Comparison of ENCODE assay signal across 8 mouse cellular contexts in genomic region chr12:100275850-100276249, GRCm38 (mm10).
DNase-seq lines count a peak whose midpoint lies in the region; ATAC-seq and TF ChIP-seq lines count a peak whose summit lies in the region.

No protein-coding gene starts in this region.

- H3K4me3 ChIP-seq in forebrain, embryonic 10.5 days: no peak overlapping the region
- no peak overlapping the region for H3K4me3 ChIP-seq in forebrain, embryonic 13.5 days
- H3K4me3 ChIP-seq in CH12.LX (replicated peaks in 1 of 3; ENCODE audit: low read depth in 2 of 3, low read length in 2 of 3, poor library complexity in 1 of 3): no peak overlapping the region
- H3K4me3 ChIP-seq in midbrain, embryonic 15.5 days: no peak overlapping the region

- no peak overlapping the region for H3K4me2 ChIP-seq in forebrain, embryonic 13.5 days
- no peak overlapping the region for H3K4me2 ChIP-seq in CH12.LX (ENCODE audit: insufficient read depth, low read depth, poor library complexity, severe bottlenecking)
- no peak overlapping the region for H3K4me2 ChIP-seq in midbrain, embryonic 15.5 days

- in situ Hi-C loops in CH12.LX (cut with MboI; ENCODE audit: low pct_ligation_motif_present, low pct_unique_long_range_greater_than_20kb, low sequenced_read_pairs): loop anchor here (5.0 kb wide), 1 partner anchor 74 kb away; no protein-coding TSS in a partner anchor

- no peak for ATAC-seq in forebrain, embryonic 13.5 days
- ATAC-seq in midbrain, embryonic 15.5 days (replicated peaks): no peak; the same call in 1 of the 2 replicates

- H3K36me3 ChIP-seq in forebrain, embryonic 10.5 days (replicated peaks): no peaks in the 10 kb centered on the region
- H3K36me3 ChIP-seq in forebrain, embryonic 13.5 days (ENCODE audit: poor library complexity, severe bottlenecking): no peaks in the 10 kb centered on the region
- no peaks in the 10 kb centered on the region for H3K36me3 ChIP-seq in CH12.LX (replicated peaks in 1 of 2; ENCODE audit: control insufficient read depth in 1 of 2, insufficient read depth in 1 of 2, low read length in 1 of 2)
- no peaks in the 10 kb centered on the region for H3K36me3 ChIP-seq in midbrain, embryonic 15.5 days (replicated peaks)

- TF ChIP-seq EP300 in CH12.LX (IDR thresholded peaks at IDR 0.05; ENCODE audit: low read length): no peak

- no peak for TF ChIP-seq RAD21 in CH12.LX (IDR thresholded peaks at IDR 0.05; ENCODE audit: low read depth, low read length)

- TF ChIP-seq POLR2A in CH12.LX (IDR thresholded peaks at IDR 0.05; ENCODE audit: low read depth, low read length): no peak

- H3K79me2 ChIP-seq in CH12.LX (replicated peaks; ENCODE audit: control insufficient read depth, extremely low read depth, insufficient read depth, poor library complexity, severe bottlenecking): no peaks in the 10 kb centered on the region

- H3K27ac ChIP-seq in forebrain, embryonic 10.5 days: 0 out of 2 replicates have a peak overlapping the region, but pooled peaks have one; percentile 25
- H3K27ac ChIP-seq in forebrain, embryonic 13.5 days: no peak overlapping the region; the same call in 1 of the 2 replicates
- H3K27ac ChIP-seq in CH12.LX (ENCODE audit: insufficient read depth, low read depth): no peak overlapping the region
- H3K27ac ChIP-seq in midbrain, embryonic 15.5 days: peak overlapping the region; percentile 62

- no peaks in the 10 kb centered on the region for H3K27me3 ChIP-seq in forebrain, embryonic 10.5 days (ENCODE audit: poor library complexity, severe bottlenecking)
- no peaks in the 10 kb centered on the region for H3K27me3 ChIP-seq in forebrain, embryonic 13.5 days
- no peaks in the 10 kb centered on the region for H3K27me3 ChIP-seq in CH12.LX (replicated peaks)
- H3K27me3 ChIP-seq in midbrain, embryonic 15.5 days (replicated peaks): no peaks in the 10 kb centered on the region

- 91% methylated on average over 5 of the region's 5 CpGs for WGBS in forebrain, embryonic 10.5 days
- 74% methylated on average over 5 of the region's 5 CpGs for WGBS in forebrain, embryonic 13.5 days
- WGBS in midbrain, embryonic 15.5 days: 71% methylated on average over 5 of the region's 5 CpGs

- peaks cover 31% of the 10 kb centered on the region for H3K4me1 ChIP-seq in forebrain, embryonic 10.5 days
- peaks cover 32% of the 10 kb centered on the region for H3K4me1 ChIP-seq in forebrain, embryonic 13.5 days
- peaks cover 24 to 45% of the 10 kb centered on the region in 2 experiments for H3K4me1 ChIP-seq in CH12.LX (ENCODE audit: control insufficient read depth in 1 of 2, insufficient read depth in 2 of 2)
- H3K4me1 ChIP-seq in midbrain, embryonic 15.5 days: peaks cover 24% of the 10 kb centered on the region

- no peak overlapping the region for H3K9ac ChIP-seq in forebrain, embryonic 13.5 days
- H3K9ac ChIP-seq in CH12.LX (ENCODE audit: insufficient read depth, low read depth): no peak overlapping the region
- H3K9ac ChIP-seq in midbrain, embryonic 15.5 days: no peak overlapping the region

- TF ChIP-seq CTCF in CH12.LX (conservative IDR thresholded peaks at IDR 0.05 in 1 of 2, IDR thresholded peaks at IDR 0.05 in 1 of 2; ENCODE audit: low read depth in 2 of 2, low read length in 2 of 2): no peak

- no peak for DNase-seq in forebrain, embryonic 10.5 days (ENCODE audit: extremely low spot score, low spot score)
- DNase-seq in CH12.LX (ENCODE audit: extremely low read depth): peak; percentile 13
- peak; percentile 87 for DNase-seq in gastrocnemius, postnatal 25 days
- peak; percentile 84 for DNase-seq in kidney, adult 9 months
- no peak for DNase-seq in cerebellum, adult 18-20 months
- DNase-seq in thymus, adult 18-20 months: no peak

- H3K9me3 ChIP-seq in forebrain, embryonic 10.5 days: no peaks in the 10 kb centered on the region
- H3K9me3 ChIP-seq in forebrain, embryonic 13.5 days (replicated peaks): no peaks in the 10 kb centered on the region
- H3K9me3 ChIP-seq in CH12.LX (replicated peaks; ENCODE audit: low read length): no peaks in the 10 kb centered on the region
- H3K9me3 ChIP-seq in midbrain, embryonic 15.5 days: no peaks in the 10 kb centered on the region

- dilution Hi-C loops in CH12.LX (cut with MboI; ENCODE audit: extremely low pct_ligation_motif_present, extremely low pct_unique_long_range_greater_than_20kb, low sequenced_read_pairs): no loop called here

TF ChIP-seq in CH12.LX, 34 proteins besides CTCF, POLR2A, EP300 and RAD21:
- TF ChIP-seq ZKSCAN1 (IDR thresholded peaks at IDR 0.05; ENCODE audit: borderline replicate concordance, low read depth, low read length) (no peak), E2F4 (IDR thresholded peaks at IDR 0.05; ENCODE audit: insufficient replicate concordance, low read depth, low read length) (no peak), MAX (IDR thresholded peaks at IDR 0.05; ENCODE audit: low read length) (no peak), ZNF384 (IDR thresholded peaks at IDR 0.05; ENCODE audit: low read depth, low read length) (no peak), HCFC1 (IDR thresholded peaks at IDR 0.05; ENCODE audit: low read depth, low read length) (no peak), BHLHE40 (IDR thresholded peaks at IDR 0.05; ENCODE audit: low read depth, low read length) (no peak), GABPA (IDR thresholded peaks at IDR 0.05; ENCODE audit: insufficient replicate concordance, low read depth, low read length) (no peak), KAT2A (IDR thresholded peaks at IDR 0.05; ENCODE audit: insufficient replicate concordance, low read length) (no peak), CHD1 (IDR thresholded peaks at IDR 0.05; ENCODE audit: low read depth, low read length) (no peak), SMC3 (IDR thresholded peaks at IDR 0.05; ENCODE audit: low read depth, low read length) (no peak), MYC (IDR thresholded peaks at IDR 0.05; ENCODE audit: low read depth, low read length) (no peak), USF1 (IDR thresholded peaks at IDR 0.05; ENCODE audit: low read depth, low read length) (no peak), SIN3A (IDR thresholded peaks at IDR 0.05; ENCODE audit: low read length) (no peak), ZMIZ1 (IDR thresholded peaks at IDR 0.05; ENCODE audit: low read depth, low read length) (no peak), JUN (IDR thresholded peaks at IDR 0.05; ENCODE audit: insufficient read depth, low read depth, low read length) (no peak), ZC3H11A (IDR thresholded peaks at IDR 0.05; ENCODE audit: low read depth, low read length) (no peak), UBTF (IDR thresholded peaks at IDR 0.05; ENCODE audit: low read depth, low read length) (no peak)

Comparison
In these comparisons a context has a peak if more than half of its experiments do, and no peak if none do; other contexts are left out.
1. H3K27ac ChIP-seq: peak in forebrain, embryonic 10.5 days (single experiment) and midbrain, embryonic 15.5 days (single experiment); none in forebrain, embryonic 13.5 days (single experiment) and CH12.LX (single experiment).
2. DNase-seq: peak in CH12.LX (single experiment), gastrocnemius, postnatal 25 days (single experiment) and kidney, adult 9 months (single experiment); none in forebrain, embryonic 10.5 days (single experiment), cerebellum, adult 18-20 months (0 of 2) and thymus, adult 18-20 months (0 of 2).